Mouse (Mus musculus) hindbrain, embryonic 13.5 days (tissue): ENCODE data around the gene Tnfrsf19. TPM values are rescaled to one million over a fixed set of nuclear protein-coding genes. Genes with fewer than 3 reads are reported as not detected.
A peak's percentile ranks its signal among the peaks of the same experiment; 100 is the strongest.

ENCODE experiments used
- ATAC-seq: fragments of 200-750 bp; cut with Nextera tagmentation; 2 replicates; pipeline ENCODE4 v1.8.0; 2017; ENCODE audit warnings: moderate TSS enrichment; ENCODE audit not compliant: low FRiP score
- H3K27ac ChIP-seq: fragments of 300-500 bp; sonication (generic); 2 replicates; pipeline ENCODE4 v1.5.1; 2015; ENCODE audit warnings: inconsistent platforms, mild to moderate bottlenecking, moderate library complexity
- H3K27me3 ChIP-seq: fragments of 300-500 bp; sonication (generic); 2 replicates; pipeline ENCODE4 v1.6.1; 2015; ENCODE audit warnings: mild to moderate bottlenecking, inconsistent platforms
- H3K36me3 ChIP-seq: fragments of 300-500 bp; sonication (generic); 2 replicates; pipeline ENCODE4 v1.6.1; 2015; ENCODE audit warnings: mild to moderate bottlenecking, inconsistent platforms
- H3K4me1 ChIP-seq: fragments of 300-500 bp; sonication (generic); replicated peaks from 2 replicates; pipeline ENCODE4 v1.6.1; 2015; ENCODE audit warnings: inconsistent platforms
- H3K4me2 ChIP-seq: fragments of 300-500 bp; sonication (generic); 2 replicates; pipeline ENCODE4 v1.6.1; 2015; ENCODE audit warnings: inconsistent platforms, mild to moderate bottlenecking, moderate library complexity
- H3K4me3 ChIP-seq: fragments of 300-500 bp; sonication (generic); 2 replicates; pipeline ENCODE4 v1.5.1; 2015; ENCODE audit warnings: mild to moderate bottlenecking, inconsistent platforms
- H3K9ac ChIP-seq: fragments of 300-500 bp; sonication (generic); 2 replicates; pipeline ENCODE4 v1.6.1; 2015; ENCODE audit warnings: mild to moderate bottlenecking, inconsistent platforms
- H3K9me3 ChIP-seq: fragments of 300-500 bp; sonication (generic); 2 replicates; pipeline ENCODE4 v1.6.1; 2016; ENCODE audit warnings: inconsistent platforms
- WGBS: fragments of 180-500 bp; shearing (Covaris S2); methylation state at CpG from one replicate; pipeline ENCODE4 v1.1.7; 2015; 5-methylcytosine and 5-hydroxymethylcytosine counted together
- polyA plus RNA-seq: library from polyadenylated mRNA; unstranded; fragments of >200 nt; fragmentation: Nextera tagmentation; extraction: Ambion mirVana; gene quantifications from 2 replicates; pipeline ENCODE4 v1.2.1, GENCODE M21; 2015

Gene Tnfrsf19
- 31.5 and 35.1 TPM in 2 replicates for polyA plus RNA-seq

DNA sequence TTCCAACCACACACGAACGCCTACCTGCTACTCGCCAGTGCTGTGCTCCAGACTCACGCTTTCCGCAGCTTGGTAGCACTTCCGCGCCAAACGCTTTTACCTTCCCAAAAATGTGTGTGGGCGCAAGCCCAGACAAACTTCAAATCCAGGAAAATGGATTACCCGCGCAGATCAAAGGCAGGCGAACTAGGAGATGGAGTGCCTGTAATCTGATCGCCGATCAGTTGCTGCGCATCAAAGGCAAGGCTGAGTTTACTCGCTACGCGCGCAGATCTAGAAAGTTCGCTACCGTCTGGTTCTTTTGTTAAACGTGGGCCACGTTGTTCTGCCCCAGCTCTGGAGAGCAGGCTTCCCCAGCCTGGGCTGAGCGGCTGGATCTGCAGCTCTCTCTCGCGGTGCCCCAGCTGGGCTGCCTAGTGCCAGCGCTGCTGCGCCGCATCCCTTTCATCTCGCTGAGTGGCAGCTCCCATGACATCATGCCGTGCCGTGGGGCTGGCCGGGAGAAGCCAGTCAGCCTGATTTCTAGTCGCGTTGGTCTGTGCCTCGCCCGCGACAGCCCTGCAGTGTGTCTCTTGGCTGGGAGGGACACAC, at the start of gene Tnfrsf19:
Tnfrsf19 (minus strand) TSS at position 400 of the 591 bp plus-strand sequence.
- no peaks in the 10 kb centered on the region for H3K36me3 ChIP-seq
- H3K9ac ChIP-seq = peak within 1 kb of the TSS; percentile 77
- H3K4me3 ChIP-seq = peak within 1 kb of the TSS; percentile 51
- no peaks in the 10 kb centered on the region for H3K9me3 ChIP-seq
- H3K27ac ChIP-seq = peak within 1 kb of the TSS; percentile 66
- H3K4me2 ChIP-seq = peak within 1 kb of the TSS; percentile 87
- H3K4me1 ChIP-seq = peaks cover 34% of the 10 kb centered on the region
- 0 out of 2 replicates have a peak, but pooled peaks cover 9% of the 10 kb centered on the region for H3K27me3 ChIP-seq
- WGBS = under 1% methylated on average over 38 of the region's 38 CpGs
- ATAC-seq = peak; percentile 95

DNA sequence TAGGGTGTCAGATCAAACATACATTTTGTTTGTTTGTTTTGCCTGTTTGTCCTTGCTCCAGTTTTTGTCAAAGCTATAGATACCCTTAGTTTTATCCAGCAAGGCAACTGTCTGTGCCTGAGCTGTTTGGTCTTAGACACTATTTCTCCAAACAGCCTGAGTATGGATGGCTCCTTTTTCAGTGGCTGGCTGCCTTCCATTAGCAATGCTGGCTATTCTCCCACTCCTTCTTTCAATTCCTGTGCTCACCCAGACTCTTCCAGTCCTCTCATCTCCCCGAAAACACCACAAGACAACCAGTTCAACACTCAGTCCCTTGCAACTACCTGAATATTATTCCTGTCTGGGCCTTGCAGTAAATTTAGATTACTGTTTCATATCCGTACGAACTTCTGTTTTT, 45.8 kb upstream of the Tnfrsf19 start:
- Histone ChIP-seq H3K9me3 (no peaks in the 10 kb centered on the region), H3K36me3 (no peaks in the 10 kb centered on the region), H3K27me3 (no peaks in the 10 kb centered on the region), H3K4me1 (no peaks in the 10 kb centered on the region), H3K9ac (no peak overlapping the region), H3K4me2 (no peak overlapping the region), H3K27ac (no peak overlapping the region), H3K4me3 (no peak overlapping the region)
- ATAC-seq = no peak
- WGBS = 96% methylated on average over 3 of the region's 3 CpGs

GRCm38 (mm10) chr14:61090955-61091354, 44.7 kb upstream of the Tnfrsf19 start:
- no peaks in the 10 kb centered on the region for H3K9me3 ChIP-seq
- ATAC-seq = no peak
- WGBS = 79% methylated on average over 5 of the region's 5 CpGs

DNA sequence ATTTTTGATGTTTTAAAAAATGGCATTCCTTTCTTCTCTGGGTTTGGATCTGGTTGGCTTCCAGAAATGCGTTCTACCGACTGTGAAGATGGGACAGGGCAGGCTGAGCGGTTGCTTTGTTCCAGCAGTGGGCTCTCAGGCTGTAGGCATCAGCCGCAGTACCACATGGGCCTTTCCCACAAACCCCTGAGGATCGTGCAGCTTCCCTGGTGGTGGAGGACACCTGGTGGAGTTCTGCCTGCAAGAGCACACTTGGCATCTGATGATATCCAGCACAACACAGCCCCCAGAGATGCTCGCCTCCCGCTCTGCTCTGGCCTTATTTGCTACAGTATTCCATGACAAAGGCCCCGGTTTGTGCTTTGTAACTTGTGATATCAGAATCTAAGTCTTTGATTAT, 41.9 kb upstream of the Tnfrsf19 start:
- Histone ChIP-seq H3K27me3 (no peaks in the 10 kb centered on the region), H3K4me3 (no peak overlapping the region), H3K27ac (no peak overlapping the region), H3K4me2 (no peak overlapping the region), H3K9me3 (no peaks in the 10 kb centered on the region), H3K36me3 (no peaks in the 10 kb centered on the region), H3K4me1 (no peaks in the 10 kb centered on the region), H3K9ac (no peak overlapping the region)
- ATAC-seq = no peak
- 78% methylated on average over 8 of the region's 8 CpGs for WGBS

More at GRCm38 (mm10) chr14:61090955-61091354, 44.7 kb upstream of the Tnfrsf19 start:
- Histone ChIP-seq H3K4me2 (no peak overlapping the region), H3K4me3 (no peak overlapping the region), H3K36me3 (no peaks in the 10 kb centered on the region), H3K4me1 (no peaks in the 10 kb centered on the region), H3K27ac (no peak overlapping the region), H3K9ac (no peak overlapping the region), H3K27me3 (no peaks in the 10 kb centered on the region)

GRCm38 (mm10) chr14:61085325-61085724, 39.0 kb upstream of the Tnfrsf19 start:
- WGBS = 64% methylated on average over 3 of the region's 3 CpGs
- H3K4me1 ChIP-seq = no peaks in the 10 kb centered on the region
- no peak overlapping the region for H3K4me2 ChIP-seq
- no peaks in the 10 kb centered on the region for H3K27me3 ChIP-seq
- H3K9me3 ChIP-seq = no peaks in the 10 kb centered on the region
- H3K4me3 ChIP-seq = no peak overlapping the region
- no peak overlapping the region for H3K9ac ChIP-seq
- ATAC-seq = no peak
- H3K36me3 ChIP-seq = no peaks in the 10 kb centered on the region
- H3K27ac ChIP-seq = no peak overlapping the region

- no peaks in the 10 kb centered on the region for H3K9me3 ChIP-seq
- 55% methylated on average over 1 of the region's 1 CpGs for WGBS
- ATAC-seq = no peak
- no peak overlapping the region for H3K9ac ChIP-seq
- no peaks in the 10 kb centered on the region for H3K4me1 ChIP-seq
- no peak overlapping the region for H3K4me3 ChIP-seq
- no peak overlapping the region for H3K27ac ChIP-seq
- H3K36me3 ChIP-seq = no peaks in the 10 kb centered on the region
- H3K4me2 ChIP-seq = no peak overlapping the region
- 0 out of 2 replicates have a peak, but pooled peaks cover 3% of the 10 kb centered on the region for H3K27me3 ChIP-seq
Observed at GRCm38 (mm10) chr14:61069555-61069954, 23.3 kb upstream of the Tnfrsf19 start.

- 41% methylated on average over 3 of the region's 3 CpGs for WGBS
- no peak overlapping the region for H3K9ac ChIP-seq
Observed at GRCm38 (mm10) chr14:61061729-61062128, 15.4 kb upstream of the Tnfrsf19 start.

GRCm38 (mm10) chr14:61059316-61059945, 13.1 kb upstream of the Tnfrsf19 start:
- H3K4me3 ChIP-seq = no peak overlapping the region
- no peak overlapping the region for H3K27ac ChIP-seq
- H3K36me3 ChIP-seq = no peaks in the 10 kb centered on the region
- no peak overlapping the region for H3K4me2 ChIP-seq
- H3K27me3 ChIP-seq = peaks cover 40% of the 10 kb centered on the region
- H3K9ac ChIP-seq = no peak overlapping the region
- H3K9me3 ChIP-seq = no peaks in the 10 kb centered on the region
- ATAC-seq = no peak
- peaks cover 15% of the 10 kb centered on the region for H3K4me1 ChIP-seq
- WGBS = 86% methylated on average over 9 of the region's 9 CpGs

More at GRCm38 (mm10) chr14:61061729-61062128, 15.4 kb upstream of the Tnfrsf19 start:
- H3K4me2 ChIP-seq = no peak overlapping the region
- no peaks in the 10 kb centered on the region for H3K36me3 ChIP-seq
- H3K9me3 ChIP-seq = no peaks in the 10 kb centered on the region
- H3K4me1 ChIP-seq = peaks cover 6% of the 10 kb centered on the region
- H3K4me3 ChIP-seq = no peak overlapping the region
- no peak for ATAC-seq
- peaks cover 19% of the 10 kb centered on the region for H3K27me3 ChIP-seq
- H3K27ac ChIP-seq = no peak overlapping the region

GRCm38 (mm10) chr14:61056962-61057361, 10.7 kb upstream of the Tnfrsf19 start:
- H3K36me3 ChIP-seq = no peaks in the 10 kb centered on the region
- peak overlapping the region; percentile 57 for H3K4me2 ChIP-seq
- ATAC-seq = no peak
- WGBS = 11% methylated on average over 11 of the region's 11 CpGs
- H3K4me3 ChIP-seq = peak overlapping the region; percentile 34
- peaks cover 15% of the 10 kb centered on the region for H3K4me1 ChIP-seq
- no peaks in the 10 kb centered on the region for H3K9me3 ChIP-seq
- no peak overlapping the region for H3K27ac ChIP-seq
- H3K27me3 ChIP-seq = peaks cover 40% of the 10 kb centered on the region
- H3K9ac ChIP-seq = peak overlapping the region; percentile 55; the same call in 1 of the 2 replicates

DNA sequence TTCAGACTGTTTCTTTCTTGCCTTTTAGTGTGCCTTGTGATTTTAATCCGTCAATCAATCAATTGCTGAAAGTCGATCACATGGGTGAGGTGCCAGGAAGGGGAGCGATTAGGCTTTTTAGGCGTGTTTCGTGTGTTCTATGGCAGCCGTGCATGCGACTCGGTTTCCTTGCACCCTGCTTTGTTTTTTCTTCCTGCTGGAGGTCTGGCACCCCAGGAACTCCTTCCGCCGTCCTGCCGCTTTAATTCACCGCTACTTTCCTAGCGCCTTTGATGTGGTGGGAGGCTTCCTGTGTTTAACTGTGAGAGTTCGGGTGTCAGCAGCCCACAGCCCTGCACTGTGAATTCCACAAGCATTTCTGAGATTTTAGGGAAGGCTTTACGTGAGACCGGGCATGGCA, 10.2 kb upstream of the Tnfrsf19 start:
- peak overlapping the region; percentile 57 for H3K4me2 ChIP-seq
- H3K4me1 ChIP-seq = peaks cover 15% of the 10 kb centered on the region
- peaks cover 40% of the 10 kb centered on the region for H3K27me3 ChIP-seq
- no peak overlapping the region for H3K27ac ChIP-seq
- H3K9ac ChIP-seq = peak overlapping the region; percentile 55; the same call in 1 of the 2 replicates
- 1% methylated on average over 16 of the region's 16 CpGs for WGBS
- H3K4me3 ChIP-seq = peak overlapping the region; percentile 34
- no peak for ATAC-seq
- H3K9me3 ChIP-seq = no peaks in the 10 kb centered on the region
- no peaks in the 10 kb centered on the region for H3K36me3 ChIP-seq

DNA sequence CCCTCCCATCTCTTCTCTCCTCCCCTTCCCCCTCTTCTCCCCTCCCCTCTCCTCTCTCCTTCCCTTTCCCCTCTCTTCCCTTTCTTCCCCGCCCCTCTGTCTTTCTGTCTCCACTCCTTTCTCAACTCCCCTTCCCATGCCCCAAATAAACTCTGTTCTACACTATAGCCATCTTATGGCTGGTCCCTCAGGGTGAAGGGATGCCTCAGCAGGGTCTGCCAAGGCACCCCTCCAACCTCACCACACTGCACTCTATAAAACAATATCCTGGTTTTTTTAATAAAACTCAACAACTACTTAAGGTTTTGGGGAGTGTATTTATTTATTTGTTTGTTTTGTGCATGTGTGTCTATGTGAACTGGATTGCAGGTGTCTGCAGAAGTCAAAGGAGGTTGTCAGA, 9.6 kb upstream of the Tnfrsf19 start:
- peaks cover 15% of the 10 kb centered on the region for H3K4me1 ChIP-seq
- H3K9me3 ChIP-seq = no peaks in the 10 kb centered on the region
- H3K36me3 ChIP-seq = no peaks in the 10 kb centered on the region
- H3K27me3 ChIP-seq = peaks cover 40% of the 10 kb centered on the region
- WGBS = 70% methylated on average over 1 of the region's 1 CpGs
- peak overlapping the region; percentile 34 for H3K4me3 ChIP-seq
- no peak for ATAC-seq
- H3K9ac ChIP-seq = no peak overlapping the region
- peak overlapping the region; percentile 57 for H3K4me2 ChIP-seq
- H3K27ac ChIP-seq = no peak overlapping the region

DNA sequence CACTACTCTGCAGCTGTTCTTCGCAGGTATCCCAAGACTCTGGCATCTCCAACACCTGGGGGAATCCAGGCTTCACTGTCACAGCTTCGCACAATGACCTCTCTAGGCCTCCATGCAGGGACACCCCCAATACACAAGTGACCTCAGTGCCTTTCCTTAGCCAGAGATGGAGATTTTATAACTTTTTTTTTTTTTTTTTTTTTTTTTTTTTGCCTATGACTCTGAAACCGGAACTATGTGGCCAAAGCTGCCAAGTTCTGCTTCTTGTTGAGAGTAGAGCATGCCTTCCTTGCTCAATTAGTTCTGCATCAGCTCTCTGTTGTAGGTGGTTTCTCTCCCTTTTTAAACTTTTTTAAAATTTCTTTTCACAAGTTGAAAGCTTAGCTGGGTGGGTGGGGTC, 5.9 kb upstream of the Tnfrsf19 start:
- H3K4me3 ChIP-seq = no peak overlapping the region
- H3K4me2 ChIP-seq = no peak overlapping the region
- no peaks in the 10 kb centered on the region for H3K9me3 ChIP-seq
- H3K9ac ChIP-seq = no peak overlapping the region
- H3K27me3 ChIP-seq = peaks cover 30% of the 10 kb centered on the region
- 95% methylated on average over 3 of the region's 3 CpGs for WGBS
- H3K4me1 ChIP-seq = peaks cover 15% of the 10 kb centered on the region
- no peak overlapping the region for H3K27ac ChIP-seq
- no peaks in the 10 kb centered on the region for H3K36me3 ChIP-seq
- no peak for ATAC-seq
